Mouse (Mus musculus): ENCODE measurements at regions not wholly inside any gene's neighbourhood (a gene's known extent, or its start where the extent isn't known, plus 50 kb on each side); places are given as distances from the start of the nearest gene placed in this dataset.

GRCm38 (mm10) chr2:159307001-159307400 lies 512.4 kb downstream of the Dhx35 start:
- no peak for TF ChIP-seq ZMIZ1 (IDR thresholded peaks at IDR 0.05; ENCODE audit: low read depth, low read length)
- no peak for TF ChIP-seq USF1 (IDR thresholded peaks at IDR 0.05; ENCODE audit: low read depth, low read length)
- no peak for TF ChIP-seq CTCF (conservative IDR thresholded peaks at IDR 0.05 in 1 of 2, IDR thresholded peaks at IDR 0.05 in 1 of 2; ENCODE audit: low read depth in 2 of 2, low read length in 2 of 2)
- no peak for TF ChIP-seq UBTF (IDR thresholded peaks at IDR 0.05; ENCODE audit: low read depth, low read length)
- no peak for TF ChIP-seq TCF12 (IDR thresholded peaks at IDR 0.05; ENCODE audit: low read depth, low read length)
